Mouse (Mus musculus) CH12.LX (cell line): ENCODE measurements at regions not wholly inside any gene's neighbourhood (a gene's known extent, or its start where the extent isn't known, plus 50 kb on each side); places are given as distances from the start of the nearest gene placed in this dataset.

Experiments
- DNase-seq: peaks from one replicate; pipeline ENCODE4 v3.0.0-alpha.2; 2013; ENCODE audit errors: extremely low read depth
- H3K27ac ChIP-seq: 2 replicates; pipeline ENCODE4 v1.5.1; 2012; ENCODE audit warnings: low read depth, mild to moderate bottlenecking, control low read depth, moderate library complexity; ENCODE audit not compliant: insufficient read depth
- H3K27me3 ChIP-seq: replicated peaks from 2 replicates; pipeline ENCODE3; 2012; ENCODE audit warnings: inconsistent platforms
- H3K36me3 ChIP-seq, 2 experiments: replicated peaks in 1 of 2; 2 replicates each; pipeline versions ENCODE3 to v1.6.1; 2012; ENCODE audit warnings: inconsistent platforms in 1 of 2, low read length in 1 of 2, mild to moderate bottlenecking in 1 of 2, mixed read lengths in 1 of 2, moderate library complexity in 1 of 2; ENCODE audit not compliant: control insufficient read depth in 1 of 2, insufficient read depth in 1 of 2
- H3K4me1 ChIP-seq, 2 experiments: 2 replicates each; pipeline ENCODE4 v1.6.1; 2012; ENCODE audit warnings: inconsistent platforms in 1 of 2, moderate library complexity in 1 of 2; ENCODE audit not compliant: insufficient read depth in 2 of 2, control insufficient read depth in 1 of 2
- H3K4me2 ChIP-seq: 2 replicates; pipeline ENCODE4 v1.6.1; 2012; ENCODE audit warnings: low read depth, mild to moderate bottlenecking, control low read depth; ENCODE audit not compliant: poor library complexity, insufficient read depth, severe bottlenecking
- H3K4me3 ChIP-seq, 3 experiments: fragments of 150-350 bp in 1 of 3; sonication (generic) in 1 of 3; replicated peaks in 1 of 3; 2 replicates each; pipeline versions ENCODE3 to v1.5.1; 2011 to 2012; ENCODE audit warnings: low read depth in 2 of 3, low read length in 2 of 3, mild to moderate bottlenecking in 2 of 3, moderate library complexity in 2 of 3, control low read depth in 1 of 3, improper control_type of control experiment in 1 of 3, inconsistent platforms in 1 of 3, mixed read lengths in 1 of 3; ENCODE audit not compliant: poor library complexity in 1 of 3
- H3K79me2 ChIP-seq: replicated peaks from 2 replicates; pipeline ENCODE4 v1.6.1; 2012; ENCODE audit warnings: mild to moderate bottlenecking, moderate library complexity; ENCODE audit not compliant: control insufficient read depth, poor library complexity, insufficient read depth, severe bottlenecking; ENCODE audit errors: extremely low read depth
- H3K9ac ChIP-seq: 2 replicates; pipeline ENCODE4 v1.6.1; 2012; ENCODE audit warnings: low read depth, mild to moderate bottlenecking, control low read depth, moderate library complexity; ENCODE audit not compliant: insufficient read depth
- H3K9me3 ChIP-seq: replicated peaks from 2 replicates; pipeline ENCODE3; 2012; ENCODE audit warnings: low read length, inconsistent platforms, mixed read lengths
- CHD1 ChIP-seq: IDR thresholded peaks from 2 replicates; pipeline ENCODE4 v1.6.1; 2012; ENCODE audit warnings: low read depth, low read length, improper control_type of control experiment, inconsistent platforms
- E2F4 ChIP-seq: IDR thresholded peaks from 2 replicates; pipeline ENCODE4 v1.6.1; 2011; ENCODE audit warnings: low read depth, low read length, improper control_type of control experiment; ENCODE audit not compliant: insufficient replicate concordance
- ELF1 ChIP-seq: IDR thresholded peaks from 2 replicates; pipeline ENCODE4 v1.6.1; 2014; ENCODE audit warnings: low read depth, mild to moderate bottlenecking, inconsistent platforms, low read length, improper control_type of control experiment
- EP300 ChIP-seq: IDR thresholded peaks from 2 replicates; pipeline ENCODE4 v1.6.1; 2011; ENCODE audit warnings: low read length, improper control_type of control experiment
- ETS1 ChIP-seq: conservative IDR thresholded peaks from 2 replicates; pipeline ENCODE4 v1.6.1; 2012; ENCODE audit warnings: low read depth, mild to moderate bottlenecking, inconsistent platforms, low read length, improper control_type of control experiment, moderate library complexity
- HCFC1 ChIP-seq: IDR thresholded peaks from 2 replicates; pipeline ENCODE4 v1.6.1; 2012; ENCODE audit warnings: low read depth, mild to moderate bottlenecking, inconsistent platforms, low read length, improper control_type of control experiment
- IRF4 ChIP-seq: IDR thresholded peaks from 2 replicates; pipeline ENCODE4 v1.6.1; 2014; ENCODE audit warnings: low read depth, mild to moderate bottlenecking, inconsistent platforms, low read length, improper control_type of control experiment
- JUN ChIP-seq: IDR thresholded peaks from 2 replicates; pipeline ENCODE4 v1.6.1; 2011; ENCODE audit warnings: low read depth, mild to moderate bottlenecking, low read length, improper control_type of control experiment, moderate library complexity; ENCODE audit not compliant: insufficient read depth
- JUND ChIP-seq: conservative IDR thresholded peaks from 2 replicates; pipeline ENCODE4 v1.6.1; 2011; ENCODE audit warnings: low read depth, low read length, improper control_type of control experiment
- KAT2A ChIP-seq: IDR thresholded peaks from 2 replicates; pipeline ENCODE4 v1.6.1; 2012; ENCODE audit warnings: low read length, improper control_type of control experiment, inconsistent platforms; ENCODE audit not compliant: insufficient replicate concordance
- MAFK ChIP-seq: IDR thresholded peaks from 2 replicates; pipeline ENCODE4 v1.6.1; 2011; ENCODE audit warnings: low read length, improper control_type of control experiment; ENCODE audit not compliant: insufficient replicate concordance
- NRF1 ChIP-seq: IDR thresholded peaks from 2 replicates; pipeline ENCODE4 v1.6.1; 2014; ENCODE audit warnings: low read depth, mild to moderate bottlenecking, inconsistent platforms, low read length, improper control_type of control experiment, moderate library complexity
- PAX5 ChIP-seq: IDR thresholded peaks from 2 replicates; pipeline ENCODE4 v1.6.1; 2012; ENCODE audit warnings: low read length, inconsistent platforms, mixed read lengths
- POLR2A ChIP-seq: IDR thresholded peaks from 2 replicates; pipeline ENCODE4 v1.6.1; 2011; ENCODE audit warnings: low read depth, mild to moderate bottlenecking, improper control_type of control experiment, low read length
- RCOR1 ChIP-seq: conservative IDR thresholded peaks from 2 replicates; pipeline ENCODE4 v1.6.1; 2012; ENCODE audit warnings: low read depth, mild to moderate bottlenecking, inconsistent platforms, low read length, improper control_type of control experiment
- SMC3 ChIP-seq: IDR thresholded peaks from 2 replicates; pipeline ENCODE4 v1.6.1; 2011; ENCODE audit warnings: low read depth, low read length, improper control_type of control experiment
- TBP ChIP-seq: conservative IDR thresholded peaks from 2 replicates; pipeline ENCODE4 v1.6.1; 2011; ENCODE audit warnings: low read depth, low read length, improper control_type of control experiment
- TCF12 ChIP-seq: IDR thresholded peaks from 2 replicates; pipeline ENCODE4 v1.6.1; 2014; ENCODE audit warnings: low read depth, mild to moderate bottlenecking, inconsistent platforms, low read length, improper control_type of control experiment
- USF1 ChIP-seq: IDR thresholded peaks from 2 replicates; pipeline ENCODE4 v1.6.1; 2014; ENCODE audit warnings: low read depth, mild to moderate bottlenecking, inconsistent platforms, low read length, improper control_type of control experiment
- USF2 ChIP-seq: conservative IDR thresholded peaks from 2 replicates; pipeline ENCODE4 v1.6.1; 2011; ENCODE audit warnings: low read depth, low read length, improper control_type of control experiment
- ZC3H11A ChIP-seq: IDR thresholded peaks from 2 replicates; pipeline ENCODE4 v1.6.1; 2012; ENCODE audit warnings: low read depth, mild to moderate bottlenecking, inconsistent platforms, low read length, improper control_type of control experiment
- ZKSCAN1 ChIP-seq: IDR thresholded peaks from 2 replicates; pipeline ENCODE4 v1.6.1; 2012; ENCODE audit warnings: low read depth, inconsistent platforms, low read length, improper control_type of control experiment, borderline replicate concordance
- ZMIZ1 ChIP-seq: IDR thresholded peaks from 2 replicates; pipeline ENCODE4 v1.6.1; 2012; ENCODE audit warnings: low read depth, mild to moderate bottlenecking, inconsistent platforms, low read length, improper control_type of control experiment
- dilution Hi-C: fragments of 300-500 bp; cut with MboI; formaldehyde crosslinking; loops from 2 replicates; pipeline ENCODE4 v1.14.3; 2020; ENCODE audit warnings: low sequenced_read_pairs; ENCODE audit not compliant: extremely low pct_unique_long_range_greater_than_20kb, extremely low pct_ligation_motif_present
- in situ Hi-C: fragments of 300-500 bp; cut with MboI; formaldehyde crosslinking; loops from 3 replicates; pipeline ENCODE4 v1.14.3; 2019; ENCODE audit warnings: low sequenced_read_pairs, low pct_ligation_motif_present, low pct_unique_long_range_greater_than_20kb, mixed read lengths

- H3K79me2 ChIP-seq: no peaks in the 10 kb centered on the region
- H3K9me3 ChIP-seq: no peaks in the 10 kb centered on the region
- DNase-seq: no peak
- in situ Hi-C loops (no loop called here), dilution Hi-C loops (no loop called here)
- H3K27me3 ChIP-seq: no peaks in the 10 kb centered on the region
- H3K27ac ChIP-seq: no peak overlapping the region
- no peak overlapping the region for H3K4me3 ChIP-seq
- H3K36me3 ChIP-seq: no peaks in the 10 kb centered on the region
- H3K4me1 ChIP-seq: no peaks in the 10 kb centered on the region
- TF ChIP-seq MAFK: no peak
- no peak for TF ChIP-seq ZKSCAN1
- no peak for TF ChIP-seq E2F4
- TF ChIP-seq SMC3: no peak
- TF ChIP-seq NRF1: no peak
- no peak for TF ChIP-seq TCF12
- no peak for TF ChIP-seq ZMIZ1
- no peak for TF ChIP-seq USF2
- TF ChIP-seq ELF1: no peak
- TF ChIP-seq KAT2A: no peak
- no peak for TF ChIP-seq IRF4
- TF ChIP-seq CHD1: no peak
- no peak overlapping the region for H3K4me2 ChIP-seq
- H3K9ac ChIP-seq: no peak overlapping the region
Measured at GRCm38 (mm10) chr8:79476012-79476411, 76.7 kb upstream of the Smad1 start.

DNA sequence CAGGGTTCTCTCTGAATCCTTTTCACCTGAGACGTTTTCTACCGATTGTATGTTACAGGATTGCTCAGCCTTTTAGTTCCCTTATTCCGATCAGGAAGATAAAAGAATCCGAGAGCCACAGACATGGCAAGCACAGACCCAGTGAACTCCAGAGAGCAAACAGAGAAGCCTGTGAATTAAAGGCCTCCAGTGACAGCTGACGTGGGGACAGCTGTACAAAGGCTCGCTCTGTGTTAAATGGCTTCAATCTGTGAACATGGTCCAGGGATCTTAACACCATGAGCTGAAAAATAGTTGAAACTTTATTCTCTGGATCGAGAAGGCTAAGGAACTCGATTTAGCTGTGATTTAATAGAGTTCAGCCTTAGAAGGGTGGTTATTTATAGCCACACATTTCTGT, 75.4 kb upstream of the Smad1 start:
- H3K9ac ChIP-seq: no peak overlapping the region
- DNase-seq: no peak
- in situ Hi-C loops: no loop called here
- no peaks in the 10 kb centered on the region for H3K9me3 ChIP-seq
- no peak overlapping the region for H3K4me2 ChIP-seq
- TF ChIP-seq EP300 (no peak), TCF12 (no peak), E2F4 (no peak), HCFC1 (no peak), USF2 (no peak), RCOR1 (no peak), USF1 (no peak), MAFK (no peak), ZKSCAN1 (no peak), TBP (no peak), ETS1 (no peak), ZC3H11A (no peak), PAX5 (no peak), KAT2A (no peak), JUN (no peak), POLR2A (no peak), ELF1 (no peak), JUND (no peak)
- no peaks in the 10 kb centered on the region for H3K36me3 ChIP-seq
- H3K4me3 ChIP-seq: no peak overlapping the region
- H3K27me3 ChIP-seq: no peaks in the 10 kb centered on the region
- no peaks in the 10 kb centered on the region for H3K79me2 ChIP-seq
- dilution Hi-C loops: no loop called here
- H3K4me1 ChIP-seq: no peaks in the 10 kb centered on the region
- H3K27ac ChIP-seq: no peak overlapping the region
